Mouse (Mus musculus) heart, embryonic 11.5 days (tissue): Measurements from ENCODE around the gene Ltbp2. TPM values are rescaled to one million over a fixed set of nuclear protein-coding genes. Genes with fewer than 3 reads are reported as not detected.

Source experiments
- ATAC-seq: fragments of 200-750 bp; cut with Nextera tagmentation; replicated peaks from 2 replicates; pipeline ENCODE4 v1.8.0; 2017; ENCODE audit warnings: moderate library complexity; ENCODE audit not compliant: insufficient number of reproducible peaks, low FRiP score, low TSS enrichment
- H3K27ac ChIP-seq: fragments of 300-500 bp; sonication (generic); 2 replicates; pipeline ENCODE4 v1.5.1; 2014; ENCODE audit warnings: mild to moderate bottlenecking, low read depth, low read length
- H3K27me3 ChIP-seq: fragments of 300-500 bp; sonication (generic); 2 replicates; pipeline ENCODE4 v1.6.1; 2014; ENCODE audit warnings: mild to moderate bottlenecking, low read length, mixed read lengths; ENCODE audit not compliant: control insufficient read depth, insufficient read depth
- H3K36me3 ChIP-seq: fragments of 300-500 bp; sonication (generic); 2 replicates; pipeline ENCODE4 v1.6.1; 2014; ENCODE audit warnings: mild to moderate bottlenecking, low read length, moderate library complexity, mixed read lengths; ENCODE audit not compliant: control insufficient read depth, insufficient read depth
- H3K4me1 ChIP-seq: fragments of 300-500 bp; sonication (generic); 2 replicates; pipeline ENCODE4 v1.6.1; 2014; ENCODE audit warnings: low read length; ENCODE audit not compliant: control insufficient read depth, insufficient read depth
- H3K4me2 ChIP-seq: fragments of 300-500 bp; sonication (generic); 2 replicates; pipeline ENCODE4 v1.6.1; 2014; ENCODE audit warnings: mild to moderate bottlenecking, moderate library complexity
- H3K4me3 ChIP-seq: fragments of 300-500 bp; sonication (generic); 2 replicates; pipeline ENCODE4 v1.5.1; 2014; ENCODE audit warnings: low read depth, low read length
- H3K9ac ChIP-seq: fragments of 300-500 bp; sonication (generic); 2 replicates; pipeline ENCODE4 v1.6.1; 2014; ENCODE audit warnings: mild to moderate bottlenecking, low read depth, low read length, moderate library complexity
- H3K9me3 ChIP-seq: fragments of 300-500 bp; sonication (generic); replicated peaks from 2 replicates; pipeline ENCODE4 v1.6.1; 2016; ENCODE audit warnings: low read length; ENCODE audit not compliant: control insufficient read depth
- WGBS: fragments of 180-500 bp; shearing (Covaris S2); extraction: QIAGEN DNeasy Blood & Tissue Kit; methylation state at CpG from one replicate; pipeline ENCODE4 v1.1.7; 2014; ENCODE audit not compliant: insufficient replicate concordance; 5-methylcytosine and 5-hydroxymethylcytosine counted together
- polyA plus RNA-seq: library from polyadenylated mRNA; unstranded; fragments of >200 nt; fragmentation: Nextera tagmentation; extraction: Ambion mirVana; gene quantifications from 2 replicates; pipeline ENCODE4 v1.2.1, GENCODE M21; 2014

Ltbp2 gene
- polyA plus RNA-seq, result 0.21 and 0.37 TPM in 2 replicates

- ATAC-seq, result peak; percentile 68
- H3K9ac ChIP-seq, result no peak within 1 kb of the TSS
- H3K4me2 ChIP-seq, result peak within 1 kb of the TSS; percentile 75
- no peaks in the 10 kb centered on the region for H3K9me3 ChIP-seq
- H3K27me3 ChIP-seq, result peaks cover 49% of the 10 kb centered on the region
- 2% methylated on average over 34 of the region's 34 CpGs for WGBS
- H3K4me1 ChIP-seq, result peaks cover 4% of the 10 kb centered on the region; the same call in 1 of the 2 replicates
- H3K4me3 ChIP-seq, result peak within 1 kb of the TSS; percentile 47
- H3K27ac ChIP-seq, result no peak within 1 kb of the TSS
- H3K36me3 ChIP-seq, result no peaks in the 10 kb centered on the region
Measured at GRCm38 (mm10) chr12:84876481-84877121, at the start of gene Ltbp2. Ltbp2 (minus strand) TSS chr12:84876532.

- no peaks in the 10 kb centered on the region for H3K9me3 ChIP-seq
- H3K27ac ChIP-seq, result no peak overlapping the region
- no peaks in the 10 kb centered on the region for H3K4me1 ChIP-seq
- no peak overlapping the region for H3K4me3 ChIP-seq
- no peak overlapping the region for H3K4me2 ChIP-seq
- WGBS, result 92% methylated on average over 5 of the region's 5 CpGs
- ATAC-seq, result no peak
- no peak overlapping the region for H3K9ac ChIP-seq
- peaks cover 12% of the 10 kb centered on the region for H3K36me3 ChIP-seq
- H3K27me3 ChIP-seq, result no peaks in the 10 kb centered on the region
Measured at GRCm38 (mm10) chr12:84924324-84924723, 48.0 kb upstream of the Ltbp2 start.

- Histone ChIP-seq H3K9me3 (no peaks in the 10 kb centered on the region), H3K27ac (no peak overlapping the region), H3K4me2 (no peak overlapping the region), H3K9ac (no peak overlapping the region), H3K4me1 (no peaks in the 10 kb centered on the region), H3K27me3 (no peaks in the 10 kb centered on the region), H3K36me3 (peaks cover 13% of the 10 kb centered on the region), H3K4me3 (no peak overlapping the region)
- 82% methylated on average over 8 of the region's 8 CpGs for WGBS
- ATAC-seq, result no peak
Measured at GRCm38 (mm10) chr12:84921881-84922419, 45.6 kb upstream of the Ltbp2 start.

GRCm38 (mm10) chr12:84918809-84919208 lies 42.5 kb upstream of the Ltbp2 start:
- Histone ChIP-seq H3K9ac (no peak overlapping the region), H3K27me3 (no peaks in the 10 kb centered on the region), H3K4me1 (no peaks in the 10 kb centered on the region), H3K36me3 (peaks cover 13% of the 10 kb centered on the region), H3K9me3 (no peaks in the 10 kb centered on the region), H3K4me2 (no peak overlapping the region), H3K4me3 (no peak overlapping the region), H3K27ac (no peak overlapping the region)
- 85% methylated on average over 6 of the region's 6 CpGs for WGBS
- ATAC-seq, result no peak

GRCm38 (mm10) chr12:84917799-84918198 lies 41.5 kb upstream of the Ltbp2 start:
- H3K27ac ChIP-seq, result no peak overlapping the region
- WGBS, result 64% methylated on average over 3 of the region's 3 CpGs
- no peaks in the 10 kb centered on the region for H3K27me3 ChIP-seq
- H3K9me3 ChIP-seq, result no peaks in the 10 kb centered on the region
- H3K4me2 ChIP-seq, result no peak overlapping the region
- no peak overlapping the region for H3K9ac ChIP-seq
- H3K36me3 ChIP-seq, result peaks cover 10% of the 10 kb centered on the region; the same call in 1 of the 2 replicates
- H3K4me1 ChIP-seq, result no peaks in the 10 kb centered on the region
- no peak overlapping the region for H3K4me3 ChIP-seq
- ATAC-seq, result no peak

- H3K9ac ChIP-seq, result no peak overlapping the region
Measured at GRCm38 (mm10) chr12:84914959-84915358, 38.6 kb upstream of the Ltbp2 start.

GRCm38 (mm10) chr12:84912652-84913104 lies 36.3 kb upstream of the Ltbp2 start:
- 86% methylated on average over 4 of the region's 4 CpGs for WGBS
- H3K36me3 ChIP-seq, result 0 out of 2 replicates have a peak, but pooled peaks cover 3% of the 10 kb centered on the region
- no peak overlapping the region for H3K4me3 ChIP-seq
- H3K27me3 ChIP-seq, result no peaks in the 10 kb centered on the region
- H3K9me3 ChIP-seq, result no peaks in the 10 kb centered on the region
- H3K4me1 ChIP-seq, result peaks cover 2% of the 10 kb centered on the region
- no peak for ATAC-seq
- no peak overlapping the region for H3K4me2 ChIP-seq
- 0 out of 2 replicates have a peak overlapping the region, but pooled peaks have one; percentile 40 for H3K9ac ChIP-seq
- H3K27ac ChIP-seq, result no peak overlapping the region

More at GRCm38 (mm10) chr12:84914959-84915358, 38.6 kb upstream of the Ltbp2 start:
- no peaks in the 10 kb centered on the region for H3K9me3 ChIP-seq
- WGBS, result 92% methylated on average over 5 of the region's 5 CpGs
- H3K4me1 ChIP-seq, result no peaks in the 10 kb centered on the region
- H3K27ac ChIP-seq, result no peak overlapping the region
- H3K4me3 ChIP-seq, result no peak overlapping the region
- no peaks in the 10 kb centered on the region for H3K27me3 ChIP-seq
- ATAC-seq, result no peak
- H3K4me2 ChIP-seq, result no peak overlapping the region
- peaks cover 9% of the 10 kb centered on the region; the same call in 1 of the 2 replicates for H3K36me3 ChIP-seq

GRCm38 (mm10) chr12:84911640-84912039 lies 35.3 kb upstream of the Ltbp2 start:
- H3K4me1 ChIP-seq, result peaks cover 6% of the 10 kb centered on the region

More at GRCm38 (mm10) chr12:84911640-84912039, 35.3 kb upstream of the Ltbp2 start:
- no peak for ATAC-seq
- Histone ChIP-seq H3K27me3 (no peaks in the 10 kb centered on the region), H3K4me3 (no peak overlapping the region), H3K4me2 (no peak overlapping the region), H3K27ac (no peak overlapping the region), H3K9me3 (no peaks in the 10 kb centered on the region), H3K9ac (no peak overlapping the region), H3K36me3 (no peaks in the 10 kb centered on the region)
- 95% methylated on average over 2 of the region's 2 CpGs for WGBS
